Mouse (Mus musculus) urinary bladder, adult 18-20 months (tissue): ENCODE data around the gene Sv2a.
"Not testable (repeated sequence)": the region's sequence is repeated elsewhere in the genome, so short reads cannot be mapped to it uniquely, and the experiment has no call there.

Experiments used
- DNase-seq, 2 experiments: peaks; one replicate each; pipeline ENCODE4 v3.0.0; 2022; ENCODE audit warnings: low spot score in 2 of 2, mixed read lengths in 2 of 2

Gene Sv2a

GRCm38 (mm10) chr3:96220765-96221639 lies 40.1 kb downstream of the Sv2a start, which contains the start of the genes Hist2h2ac and Hist2h2be:
Hist2h2ac (minus strand) TSS chr3:96220880.
Hist2h2be (plus strand) TSS chr3:96221119.
- peak; percentile 76 to 84 for DNase-seq

- no peak for DNase-seq
Observed at GRCm38 (mm10) chr3:96221640-96222038, 40.7 kb downstream of the Sv2a start.

- DNase-seq: no peak
Observed at GRCm38 (mm10) chr3:96222774-96223173, 41.8 kb downstream of the Sv2a start.

- DNase-seq: no peak
Observed at GRCm38 (mm10) chr3:96225421-96225820, 44.5 kb downstream of the Sv2a start.

- no peak for DNase-seq
Observed at GRCm38 (mm10) chr3:96226695-96227648, 46.0 kb downstream of the Sv2a start.

GRCm38 (mm10) chr3:96228828-96229227 lies 47.9 kb downstream of the Sv2a start:
- DNase-seq: no peak

- no peak for DNase-seq
Observed at GRCm38 (mm10) chr3:96230404-96230803, 49.5 kb downstream of the Sv2a start.

GRCm38 (mm10) chr3:96230910-96231757 lies 50.2 kb downstream of the Sv2a start:
- no peak for DNase-seq

GRCm38 (mm10) chr3:96231758-96232120 lies 50.8 kb downstream of the Sv2a start:
- DNase-seq: no peak

GRCm38 (mm10) chr3:96234914-96235313 lies 54.0 kb downstream of the Sv2a start:
- DNase-seq: no peak

- DNase-seq: no peak
Observed at GRCm38 (mm10) chr3:96235836-96236235, 54.9 kb downstream of the Sv2a start.

GRCm38 (mm10) chr3:96236834-96237334 lies 55.9 kb downstream of the Sv2a start:
- no peak for DNase-seq

GRCm38 (mm10) chr3:96237335-96237903 lies 56.5 kb downstream of the Sv2a start:
- DNase-seq: no peak

GRCm38 (mm10) chr3:96237904-96238511 lies 57.1 kb downstream of the Sv2a start:
- DNase-seq: no peak

- not testable (repeated sequence) for DNase-seq
Observed at GRCm38 (mm10) chr3:96238954-96239793, 58.2 kb downstream of the Sv2a start, which contains the start of gene Hist2h3c2. Hist2h3c2 (minus strand) TSS chr3:96239127.

- DNase-seq: peak; percentile 94 to 96
Observed at GRCm38 (mm10) chr3:96239949-96240798, 59.2 kb downstream of the Sv2a start, which contains the start of gene Hist2h2aa2. Hist2h2aa2 (minus strand) TSS chr3:96240276.

GRCm38 (mm10) chr3:96240799-96241197 lies 59.8 kb downstream of the Sv2a start:
- DNase-seq: no peak

GRCm38 (mm10) chr3:96243921-96244572 lies 63.1 kb downstream of the Sv2a start:
- no peak for DNase-seq
